Mouse (Mus musculus) myocyte (in vitro differentiated cells): ENCODE measurements at regions not wholly inside any gene's neighbourhood (a gene's known extent, or its start where the extent isn't known, plus 50 kb on each side); places are given as distances from the start of the nearest gene placed in this dataset.

ENCODE experiments used
- H3K27me3 ChIP-seq: one replicate; pipeline ENCODE4 v1.6.1; 2011; ENCODE audit not compliant: control insufficient read depth, insufficient read depth, insufficient read length
- H3K36me3 ChIP-seq: one replicate; pipeline ENCODE4 v1.6.1; 2011; ENCODE audit not compliant: control insufficient read depth, insufficient read depth
- H3K4me2 ChIP-seq: one replicate; pipeline ENCODE4 v1.6.1; 2011; ENCODE audit warnings: low read depth, control low read depth
- H3K4me3 ChIP-seq: one replicate; pipeline ENCODE4 v1.5.1; 2011; ENCODE audit warnings: mild to moderate bottlenecking, control low read depth, moderate library complexity
- H3K79me2 ChIP-seq: one replicate; pipeline ENCODE4 v1.6.1; 2011; ENCODE audit not compliant: control insufficient read depth, insufficient read depth
- H3ac ChIP-seq: one replicate; pipeline ENCODE4 v1.6.1; 2011; ENCODE audit not compliant: control insufficient read depth, insufficient read length
- CEBPB ChIP-seq: IDR thresholded peaks from 2 replicates; pipeline ENCODE4 v1.6.1; 2011; ENCODE audit warnings: mild to moderate bottlenecking, moderate library complexity; ENCODE audit not compliant: poor library complexity, insufficient read depth, severe bottlenecking
- E2F4 ChIP-seq: IDR thresholded peaks from one replicate; pipeline ENCODE4 v1.6.1; 2011; ENCODE audit warnings: mild to moderate bottlenecking, control low read depth, moderate library complexity; ENCODE audit not compliant: insufficient read depth
- MAX ChIP-seq: IDR thresholded peaks from one replicate; pipeline ENCODE4 v1.6.1; 2011; ENCODE audit warnings: low read depth, mild to moderate bottlenecking, control low read depth
- MYOD1 ChIP-seq, 3 experiments: IDR thresholded peaks; one replicate each; pipeline ENCODE4 v1.6.1; 2011; ENCODE audit warnings: control low read depth in 2 of 3, low read depth in 2 of 3, mild to moderate bottlenecking in 2 of 3, moderate library complexity in 1 of 3; ENCODE audit not compliant: insufficient read length in 2 of 3, control insufficient read depth in 1 of 3
- MYOG ChIP-seq, 3 experiments: IDR thresholded peaks; one replicate each; pipeline ENCODE4 v1.6.1; 2011; ENCODE audit warnings: control low read depth in 2 of 3, low read depth in 2 of 3, mild to moderate bottlenecking in 2 of 3; ENCODE audit not compliant: insufficient read length in 2 of 3, control insufficient read depth in 1 of 3, insufficient read depth in 1 of 3
- POLR2A ChIP-seq: IDR thresholded peaks from one replicate; pipeline ENCODE4 v1.6.1; 2011; ENCODE audit warnings: low read depth, mild to moderate bottlenecking, control low read depth, moderate library complexity; ENCODE audit not compliant: insufficient read length
- POLR2AphosphoS2 ChIP-seq: IDR thresholded peaks from one replicate; pipeline ENCODE4 v1.6.1; 2011; ENCODE audit warnings: low read depth, control low read depth; ENCODE audit not compliant: insufficient read length
- REST ChIP-seq: IDR thresholded peaks from one replicate; pipeline ENCODE4 v1.6.1; 2011; ENCODE audit warnings: mild to moderate bottlenecking, control low read depth, moderate library complexity; ENCODE audit not compliant: insufficient read depth, insufficient read length
- SRF ChIP-seq: IDR thresholded peaks from one replicate; pipeline ENCODE4 v1.6.1; 2011; ENCODE audit warnings: low read depth; ENCODE audit not compliant: control insufficient read depth, insufficient read length
- TCF12 ChIP-seq: IDR thresholded peaks from one replicate; pipeline ENCODE4 v1.6.1; 2011; ENCODE audit warnings: mild to moderate bottlenecking, control low read depth; ENCODE audit not compliant: poor library complexity, insufficient read depth, severe bottlenecking
- TCF3 ChIP-seq: IDR thresholded peaks from one replicate; pipeline ENCODE4 v1.6.1; 2011; ENCODE audit warnings: low read depth, control low read depth; ENCODE audit not compliant: insufficient read length
- USF1 ChIP-seq: IDR thresholded peaks from one replicate; pipeline ENCODE4 v1.6.1; 2011; ENCODE audit warnings: low read depth, mild to moderate bottlenecking, control low read depth, moderate library complexity

DNA sequence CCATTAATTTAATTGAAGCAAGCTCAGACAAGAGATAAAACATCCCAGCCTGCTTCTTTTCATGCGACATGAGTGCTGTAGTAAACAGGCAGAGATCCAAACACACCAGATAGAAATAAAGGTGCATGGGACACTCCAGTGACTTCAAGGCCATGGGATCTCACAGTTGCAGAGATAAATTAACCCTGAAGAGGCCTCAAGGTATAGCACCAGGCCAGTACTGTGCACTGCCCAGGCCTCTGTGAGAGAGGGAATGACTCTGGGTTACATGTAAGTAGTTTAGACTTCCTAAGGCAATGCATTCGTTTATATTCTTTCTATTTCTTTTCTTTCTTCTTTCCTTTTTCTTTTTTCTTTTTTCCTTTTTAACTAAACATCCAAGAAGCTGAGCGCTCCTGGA lies 439.4 kb upstream of the Itga1 start:
- TF ChIP-seq POLR2A (no peak), POLR2AphosphoS2 (no peak), SRF (no peak), MAX (no peak), TCF3 (no peak), REST (no peak), MYOD1 (IDR thresholded peaks at IDR 0.05; ENCODE audit: control insufficient read depth in 1 of 3, insufficient read length in 2 of 3, low read depth in 2 of 3) (no peak), CEBPB (no peak), USF1 (no peak), E2F4 (no peak)
- no peak overlapping the region for H3K4me3 ChIP-seq
- H3K36me3 ChIP-seq: no peaks in the 10 kb centered on the region
- H3K27me3 ChIP-seq: no peaks in the 10 kb centered on the region
- no peak overlapping the region for H3ac ChIP-seq
- no peak overlapping the region for H3K4me2 ChIP-seq
- H3K79me2 ChIP-seq: no peaks in the 10 kb centered on the region

- H3K36me3 ChIP-seq: no peaks in the 10 kb centered on the region
- H3K4me2 ChIP-seq: no peak overlapping the region
- H3ac ChIP-seq: no peak overlapping the region
- no peaks in the 10 kb centered on the region for H3K27me3 ChIP-seq
- no peak for TF ChIP-seq MYOD1 (IDR thresholded peaks at IDR 0.05; ENCODE audit: control insufficient read depth in 1 of 3, insufficient read length in 2 of 3, low read depth in 2 of 3)
- no peak for TF ChIP-seq E2F4
- TF ChIP-seq MAX: no peak
- no peak for TF ChIP-seq REST
- TF ChIP-seq TCF3: no peak
- TF ChIP-seq TCF12: no peak
- TF ChIP-seq POLR2A: no peak
- no peak for TF ChIP-seq MYOG (IDR thresholded peaks at IDR 0.05; ENCODE audit: control insufficient read depth in 1 of 3, insufficient read depth in 1 of 3, insufficient read length in 2 of 3, low read depth in 2 of 3)
- no peak for TF ChIP-seq USF1
- no peak for TF ChIP-seq POLR2AphosphoS2
- TF ChIP-seq SRF: no peak
- no peak for TF ChIP-seq CEBPB
- no peaks in the 10 kb centered on the region for H3K79me2 ChIP-seq
- no peak overlapping the region for H3K4me3 ChIP-seq
These were observed 434.1 kb upstream of the Itga1 start for GRCm38 (mm10) chr13:115535900-115536299.

GRCm38 (mm10) chr13:115513914-115514313 lies 412.1 kb upstream of the Itga1 start:
- Histone ChIP-seq H3K27me3 (no peaks in the 10 kb centered on the region), H3K4me3 (no peak overlapping the region), H3K36me3 (no peaks in the 10 kb centered on the region), H3ac (no peak overlapping the region), H3K4me2 (no peak overlapping the region), H3K79me2 (no peaks in the 10 kb centered on the region)
- no peak for TF ChIP-seq USF1
- TF ChIP-seq MAX: no peak
- TF ChIP-seq REST: no peak
- TF ChIP-seq POLR2A: no peak
- no peak for TF ChIP-seq TCF12
- TF ChIP-seq MYOG (IDR thresholded peaks at IDR 0.05; ENCODE audit: control insufficient read depth in 1 of 3, insufficient read depth in 1 of 3, insufficient read length in 2 of 3, low read depth in 2 of 3): no peak
- TF ChIP-seq CEBPB: no peak
- TF ChIP-seq E2F4: no peak
- no peak for TF ChIP-seq TCF3
- TF ChIP-seq SRF: no peak
- no peak for TF ChIP-seq POLR2AphosphoS2
- TF ChIP-seq MYOD1 (IDR thresholded peaks at IDR 0.05; ENCODE audit: control insufficient read depth in 1 of 3, insufficient read length in 2 of 3, low read depth in 2 of 3): no peak

- Histone ChIP-seq H3K27me3 (no peaks in the 10 kb centered on the region), H3K4me3 (no peak overlapping the region), H3K36me3 (no peaks in the 10 kb centered on the region), H3ac (no peak overlapping the region), H3K79me2 (no peaks in the 10 kb centered on the region), H3K4me2 (no peak overlapping the region)
- TF ChIP-seq POLR2A (no peak), MYOG (IDR thresholded peaks at IDR 0.05; ENCODE audit: control insufficient read depth in 1 of 3, insufficient read depth in 1 of 3, insufficient read length in 2 of 3, low read depth in 2 of 3) (no peak), POLR2AphosphoS2 (no peak), MYOD1 (IDR thresholded peaks at IDR 0.05; ENCODE audit: control insufficient read depth in 1 of 3, insufficient read length in 2 of 3, low read depth in 2 of 3) (no peak), E2F4 (no peak), CEBPB (no peak), SRF (no peak), TCF3 (no peak), USF1 (no peak), REST (no peak)
These were observed 410.4 kb upstream of the Itga1 start for GRCm38 (mm10) chr13:115512214-115512613.

GRCm38 (mm10) chr13:115508646-115509045 lies 406.9 kb upstream of the Itga1 start:
- Histone ChIP-seq H3K4me3 (no peak overlapping the region), H3ac (no peak overlapping the region), H3K36me3 (no peaks in the 10 kb centered on the region), H3K27me3 (no peaks in the 10 kb centered on the region), H3K4me2 (no peak overlapping the region), H3K79me2 (no peaks in the 10 kb centered on the region)
- TF ChIP-seq TCF12: no peak
- TF ChIP-seq TCF3: no peak
- no peak for TF ChIP-seq E2F4
- no peak for TF ChIP-seq POLR2A
- no peak for TF ChIP-seq MYOG (IDR thresholded peaks at IDR 0.05; ENCODE audit: control insufficient read depth in 1 of 3, insufficient read depth in 1 of 3, insufficient read length in 2 of 3, low read depth in 2 of 3)
- TF ChIP-seq MYOD1 (IDR thresholded peaks at IDR 0.05; ENCODE audit: control insufficient read depth in 1 of 3, insufficient read length in 2 of 3, low read depth in 2 of 3): no peak
- TF ChIP-seq SRF: no peak
- TF ChIP-seq POLR2AphosphoS2: no peak
- no peak for TF ChIP-seq CEBPB
- TF ChIP-seq MAX: no peak
- TF ChIP-seq USF1: no peak
- TF ChIP-seq REST: no peak
